Mouse (Mus musculus) layer of hippocampus, adult 2 months (tissue): ENCODE data around the gene Krt13. TPM values are rescaled to one million over a fixed set of nuclear protein-coding genes. Genes with fewer than 3 reads are reported as not detected.

Experiments used
- DNase-seq, 2 experiments: peaks; one replicate each; pipeline ENCODE4 v3.0.0; 2022; ENCODE audit warnings: low spot score in 2 of 2
- H3K27ac ChIP-seq: fragments of 200-600 bp; 2 replicates; pipeline ENCODE4 v1.8.1; 2022
- H3K4me3 ChIP-seq: fragments of 200-600 bp; 2 replicates; pipeline ENCODE4 v1.8.1; 2022; ENCODE audit warnings: mild to moderate bottlenecking
- CTCF ChIP-seq: fragments of 200-600 bp; conservative IDR thresholded peaks from 2 replicates; pipeline ENCODE4 v1.8.1; 2022; ENCODE audit warnings: antibody characterized with exemption, mild to moderate bottlenecking, moderate library complexity
- total RNA-seq, 2 experiments: library from RNA; stranded (reverse); gene quantifications; 2 replicates each; pipeline ENCODE4 v1.2.3; 2021

Krt13 gene
- total RNA-seq, 2 experiments from 2014 or later: not detected

GRCm38 (mm10) chr11:100140966-100141365 is 19.6 kb upstream of the Krt13 start:
- no peak for DNase-seq
- Histone ChIP-seq H3K27ac (no peak overlapping the region), H3K4me3 (no peak overlapping the region)
- TF ChIP-seq CTCF: no peak

- DNase-seq: no peak
- Histone ChIP-seq H3K27ac (no peak overlapping the region), H3K4me3 (no peak overlapping the region)
- TF ChIP-seq CTCF: no peak
Observed at GRCm38 (mm10) chr11:100139391-100139790, 18.0 kb upstream of the Krt13 start.

- TF ChIP-seq CTCF: no peak
- no peak for DNase-seq
- Histone ChIP-seq H3K4me3 (no peak overlapping the region), H3K27ac (no peak overlapping the region)
Observed at GRCm38 (mm10) chr11:100138809-100139208, 17.4 kb upstream of the Krt13 start.

- TF ChIP-seq CTCF: no peak
- no peak for DNase-seq
- no peak overlapping the region for H3K27ac ChIP-seq
Observed at GRCm38 (mm10) chr11:100137693-100138092, 16.3 kb upstream of the Krt13 start.

GRCm38 (mm10) chr11:100136559-100136958 is 15.2 kb upstream of the Krt13 start:
- no peak for DNase-seq
- Histone ChIP-seq H3K4me3 (no peak overlapping the region), H3K27ac (no peak overlapping the region)
- TF ChIP-seq CTCF: no peak

More at GRCm38 (mm10) chr11:100137693-100138092, 16.3 kb upstream of the Krt13 start:
- H3K4me3 ChIP-seq: no peak overlapping the region

- Histone ChIP-seq H3K4me3 (no peak within 1 kb of the TSS), H3K27ac (no peak within 1 kb of the TSS)
- no peak for TF ChIP-seq CTCF
- DNase-seq: no peak
Observed at GRCm38 (mm10) chr11:100135731-100136130, 14.4 kb upstream of the Krt13 start, which contains the start of gene Krt15. Gene Krt15 (minus strand): TSS chr11:100135928.

GRCm38 (mm10) chr11:100124901-100125300 is 3.5 kb upstream of the Krt13 start:
- no peak for DNase-seq
- no peak overlapping the region for H3K27ac ChIP-seq
- H3K4me3 ChIP-seq: no peak overlapping the region
- TF ChIP-seq CTCF: no peak

- no peak overlapping the region for H3K27ac ChIP-seq
- no peak for TF ChIP-seq CTCF
- no peak for DNase-seq
- H3K4me3 ChIP-seq: no peak overlapping the region
Observed at GRCm38 (mm10) chr11:100120331-100120730, 1.0 kb downstream of the Krt13 start.

GRCm38 (mm10) chr11:100113742-100114029 is 7.7 kb downstream of the Krt13 start:
- no peak for DNase-seq
- H3K27ac ChIP-seq: no peak overlapping the region
- no peak overlapping the region for H3K4me3 ChIP-seq
- no peak for TF ChIP-seq CTCF

GRCm38 (mm10) chr11:100112935-100113741 is 8.2 kb downstream of the Krt13 start:
- no peak for DNase-seq
- Histone ChIP-seq H3K27ac (no peak overlapping the region), H3K4me3 (no peak overlapping the region)
- no peak for TF ChIP-seq CTCF

- H3K4me3 ChIP-seq: no peak within 1 kb of the TSS
- no peak for TF ChIP-seq CTCF
- no peak for DNase-seq
- H3K27ac ChIP-seq: no peak within 1 kb of the TSS
Observed at GRCm38 (mm10) chr11:100105576-100106122, 15.7 kb downstream of the Krt13 start, which contains the start of gene Krt36. Gene Krt36 (minus strand): TSS chr11:100105626.

- no peak for DNase-seq
- Histone ChIP-seq H3K27ac (no peak overlapping the region), H3K4me3 (no peak overlapping the region)
- TF ChIP-seq CTCF: no peak
Observed at GRCm38 (mm10) chr11:100102693-100103429, 18.5 kb downstream of the Krt13 start.

GRCm38 (mm10) chr11:100100391-100100790 is 21.0 kb downstream of the Krt13 start:
- no peak for TF ChIP-seq CTCF
- no peak overlapping the region for H3K27ac ChIP-seq
- no peak overlapping the region for H3K4me3 ChIP-seq
- no peak for DNase-seq

- no peak overlapping the region for H3K4me3 ChIP-seq
- no peak for DNase-seq
- no peak overlapping the region for H3K27ac ChIP-seq
- no peak for TF ChIP-seq CTCF
Observed at GRCm38 (mm10) chr11:100097819-100098218, 23.5 kb downstream of the Krt13 start.
